ENCODE assay signal across 11 mouse cellular contexts in the genomic region with DNA sequence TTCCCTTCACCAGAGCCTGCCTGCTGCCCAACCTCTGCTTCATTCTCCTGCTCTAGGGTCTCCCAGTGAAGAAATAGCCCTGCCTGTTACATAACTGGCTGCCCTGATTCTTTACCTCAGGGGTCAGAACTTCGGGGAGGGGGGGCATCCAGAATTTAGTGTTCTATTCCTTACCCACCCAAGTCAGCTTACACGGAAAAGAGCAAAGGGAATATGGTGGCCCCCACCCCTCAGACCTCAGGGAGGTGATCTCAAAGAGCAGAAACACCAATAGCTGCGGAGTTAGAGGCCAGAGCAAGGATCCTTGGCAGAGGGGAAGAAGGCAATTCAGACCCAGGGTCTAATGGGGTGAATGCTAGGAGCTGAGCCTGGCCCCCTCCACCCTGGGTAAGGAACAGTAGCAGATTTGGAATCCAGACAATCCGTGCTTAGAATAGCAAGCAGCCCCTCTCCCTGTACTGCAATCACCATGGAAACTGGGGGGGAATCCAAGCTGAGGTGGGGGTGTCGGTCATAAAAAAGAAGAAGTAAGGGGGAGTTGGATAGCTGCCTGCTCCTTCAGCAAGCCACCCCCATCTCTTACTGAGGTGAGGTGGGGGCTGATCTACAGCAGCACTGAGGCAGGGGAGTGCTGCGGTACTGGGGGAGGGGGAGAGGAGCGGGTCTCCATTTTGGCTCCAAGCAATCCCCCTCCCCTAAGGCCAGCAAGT. TPM values are rescaled to one million over a fixed set of nuclear protein-coding genes. Genes with fewer than 3 reads are reported as not detected.
A peak's percentile ranks its signal among the peaks of the same experiment; 100 is the strongest.
DNase-seq lines count a peak whose midpoint lies in the region; ATAC-seq and TF ChIP-seq lines count a peak whose summit lies in the region.
"Had no signal": no experiment of that assay in that cellular context is flagged by ENCODE, and none has a peak within 500 bp of the region (broad histone marks: within the 10 kb centered on the region; RNA-seq: fewer than 3 reads in every experiment).

No protein-coding gene starts in this region.

- ATAC-seq in hindbrain, embryonic 11.5 days (ENCODE audit: low FRiP score), result peak; percentile 75
- peak; percentile 70 for ATAC-seq in midbrain, postnatal 0 days (ENCODE audit: low FRiP score)

- no peak for TF ChIP-seq CTCF in layer of hippocampus, adult 2 months (conservative IDR thresholded peaks at IDR 0.05)
- no peak for TF ChIP-seq CTCF in midbrain, postnatal 0 days (IDR thresholded peaks at IDR 0.05)

- peak overlapping the region; percentile 71 for H3K4me3 ChIP-seq in layer of hippocampus, adult 2 months
- H3K4me3 ChIP-seq in hindbrain, embryonic 11.5 days (ENCODE audit: low read depth, low read length), result peak overlapping the region; percentile 47; the same call in 1 of the 2 replicates
- H3K4me3 ChIP-seq in midbrain, postnatal 0 days (ENCODE audit: low read depth, low read length), result peak overlapping the region; percentile 62

- no peaks in the 10 kb centered on the region for H3K36me3 ChIP-seq in hindbrain, embryonic 11.5 days (ENCODE audit: control insufficient read depth, insufficient read depth, low read length)
- peaks cover 9% of the 10 kb centered on the region for H3K36me3 ChIP-seq in midbrain, postnatal 0 days (ENCODE audit: insufficient read depth, low read length)

- peaks cover 11% of the 10 kb centered on the region for H3K27me3 ChIP-seq in hindbrain, embryonic 11.5 days (ENCODE audit: control insufficient read depth, insufficient read depth, low read length)
- H3K27me3 ChIP-seq in midbrain, postnatal 0 days (ENCODE audit: insufficient read depth, low read length), result no peaks in the 10 kb centered on the region

- peak overlapping the region; percentile 83 for H3K4me2 ChIP-seq in hindbrain, embryonic 11.5 days (replicated peaks; ENCODE audit: low read depth, low read length)
- peak overlapping the region; percentile 98 for H3K4me2 ChIP-seq in midbrain, postnatal 0 days (ENCODE audit: low read depth, low read length, poor library complexity, severe bottlenecking)

- H3K9me3 ChIP-seq in hindbrain, embryonic 11.5 days (ENCODE audit: control insufficient read depth, low read length), result no peaks in the 10 kb centered on the region
- H3K9me3 ChIP-seq in midbrain, postnatal 0 days (ENCODE audit: low read length), result no peaks in the 10 kb centered on the region

- DNase-seq in layer of hippocampus, adult 2 months (ENCODE audit: low spot score in 2 of 2), result no peak
- DNase-seq in layer of hippocampus, adult 9-10 months (ENCODE audit: low spot score), result no peak
- peak; percentile 69 for DNase-seq in embryo, embryonic 11 days
- DNase-seq in hindbrain, embryonic 11.5 days (ENCODE audit: low spot score), result peak; percentile 81
- DNase-seq in midbrain, postnatal 0 days (ENCODE audit: low spot score), result peak; percentile 80
- DNase-seq in spleen, adult 18-20 months, result no peak
- DNase-seq in lung, postnatal 10 days, result no peak
- DNase-seq in kidney, postnatal 10 days, result no peak
- DNase-seq: cerebellum, adult 8-10 months; heart, postnatal 4 days; thymus, postnatal 14 days had no signal

- peaks cover 14% of the 10 kb centered on the region for H3K4me1 ChIP-seq in hindbrain, embryonic 11.5 days (replicated peaks; ENCODE audit: control insufficient read depth, insufficient read depth, low read length)
- peaks cover 17% of the 10 kb centered on the region; the same call in 1 of the 2 replicates for H3K4me1 ChIP-seq in midbrain, postnatal 0 days (ENCODE audit: insufficient read depth, low read length)

- 18% methylated on average over 7 of the region's 7 CpGs for WGBS in hindbrain, embryonic 11.5 days
- 12% methylated on average over 7 of the region's 7 CpGs for WGBS in midbrain, postnatal 0 days

- peak overlapping the region; percentile 59 for H3K9ac ChIP-seq in hindbrain, embryonic 11.5 days (ENCODE audit: low read depth, low read length)
- H3K9ac ChIP-seq in midbrain, postnatal 0 days (replicated peaks; ENCODE audit: low read length, poor library complexity, severe bottlenecking), result peak overlapping the region; percentile 66

- peak overlapping the region; percentile 67; the same call in 1 of the 2 replicates for H3K27ac ChIP-seq in layer of hippocampus, adult 2 months
- peak overlapping the region; percentile 55 for H3K27ac ChIP-seq in hindbrain, embryonic 11.5 days (ENCODE audit: low read depth, low read length)
- H3K27ac ChIP-seq in midbrain, postnatal 0 days (ENCODE audit: low read depth, low read length), result peak overlapping the region; percentile 63

RNA-seq across cellular contexts. Expression of gene Rnd1, which starts 2.8 kb away (rescaled TPM):
- total RNA-seq in layer of hippocampus, adult 2 months (2021), result 1 to 10 TPM; 6.4 to 6.9 TPM
- polyA plus RNA-seq in hindbrain, embryonic 11.5 days (2014; fragmentation: Nextera tagmentation; extraction: Ambion mirVana), result 5.2 and 5.9 TPM in 2 replicates
- total RNA-seq in midbrain, postnatal 0 days (2014; rRNA removed), result 34.5 and 42.9 TPM in 2 replicates
- polyA plus RNA-seq in midbrain, postnatal 0 days (2015; fragmentation: Nextera tagmentation; extraction: Ambion mirVana), result 20.7 and 24.9 TPM in 2 replicates

RNA-seq across cellular contexts. Expression of gene Ddx23, which starts 11.7 kb away (rescaled TPM):
- total RNA-seq in layer of hippocampus, adult 2 months (2021), result 10 to 100 TPM; 79.7 to 87.4 TPM
- polyA plus RNA-seq in hindbrain, embryonic 11.5 days (2014; fragmentation: Nextera tagmentation; extraction: Ambion mirVana), result 21.7 and 33.0 TPM in 2 replicates
- total RNA-seq in midbrain, postnatal 0 days (2014; rRNA removed), result 46.7 and 50.5 TPM in 2 replicates
- polyA plus RNA-seq in midbrain, postnatal 0 days (2015; fragmentation: Nextera tagmentation; extraction: Ambion mirVana), result 14.0 and 20.5 TPM in 2 replicates

RNA-seq across cellular contexts. Expression of gene Ccdc65, which starts 33.6 kb away (rescaled TPM):
- total RNA-seq in layer of hippocampus, adult 2 months (2021), result 1 to 10 TPM; 6.7 to 9.5 TPM
- polyA plus RNA-seq in hindbrain, embryonic 11.5 days (2014; fragmentation: Nextera tagmentation; extraction: Ambion mirVana), result 2.4 and 3.0 TPM in 2 replicates
- total RNA-seq in midbrain, postnatal 0 days (2014; rRNA removed), result 6.9 and 9.1 TPM in 2 replicates
- 11.4 and 12.3 TPM in 2 replicates for polyA plus RNA-seq in midbrain, postnatal 0 days (2015; fragmentation: Nextera tagmentation; extraction: Ambion mirVana)

RNA-seq across cellular contexts. Expression of gene Cacnb3, which starts 43.8 kb away (rescaled TPM):
- total RNA-seq in layer of hippocampus, adult 2 months (2021), result 100 to 1,000 TPM; 207 to 212 TPM
- 41.3 and 42.9 TPM in 2 replicates for polyA plus RNA-seq in hindbrain, embryonic 11.5 days (2014; fragmentation: Nextera tagmentation; extraction: Ambion mirVana)
- 211 and 239 TPM in 2 replicates for total RNA-seq in midbrain, postnatal 0 days (2014; rRNA removed)
- 150 and 155 TPM in 2 replicates for polyA plus RNA-seq in midbrain, postnatal 0 days (2015; fragmentation: Nextera tagmentation; extraction: Ambion mirVana)

RNA-seq across cellular contexts. Expression of gene Fkbp11, which starts 53.6 kb away (rescaled TPM):
- 1 to 10 TPM in 1 of 2 experiments, under 1 TPM in 1; 0.66 to 1.3 TPM for total RNA-seq in layer of hippocampus, adult 2 months (2021)
- polyA plus RNA-seq in hindbrain, embryonic 11.5 days (2014; fragmentation: Nextera tagmentation; extraction: Ambion mirVana), result 13.0 and 15.5 TPM in 2 replicates
- total RNA-seq in midbrain, postnatal 0 days (2014; rRNA removed), result 1.0 and 2.8 TPM in 2 replicates
- 4.4 and 5.4 TPM in 2 replicates for polyA plus RNA-seq in midbrain, postnatal 0 days (2015; fragmentation: Nextera tagmentation; extraction: Ambion mirVana)

Comparison
In these comparisons a context has a peak if more than half of its experiments do, and no peak if none do; other contexts are left out.
1. DNase-seq: peak in embryo, embryonic 11 days (single experiment), hindbrain, embryonic 11.5 days (single experiment) and midbrain, postnatal 0 days (single experiment); none in layer of hippocampus, adult 2 months (0 of 2), layer of hippocampus, adult 9-10 months (single experiment), spleen, adult 18-20 months (0 of 2), lung, postnatal 10 days (single experiment) and kidney, postnatal 10 days (single experiment).
2. Peak in every context shown above with its lines, with median percentiles within 50 percentile points of each other: H3K27ac ChIP-seq and H3K4me3 ChIP-seq.